ENCODE assay signal across 23 mouse cellular contexts in genomic region chr10:108239061-108239460, GRCm38 (mm10).
DNase-seq lines count a peak whose midpoint lies in the region; ATAC-seq and TF ChIP-seq lines count a peak whose summit lies in the region.
"Had no signal": no experiment of that assay in that cellular context is flagged by ENCODE, and none has a peak within 500 bp of the region (broad histone marks: within the 10 kb centered on the region; RNA-seq: fewer than 3 reads in every experiment).

No protein-coding gene starts in this region.

- H3K27ac ChIP-seq in intestine, embryonic 16.5 days (ENCODE audit: low read length) = no peak overlapping the region
- H3K27ac ChIP-seq in intestine, postnatal 0 days (ENCODE audit: low read depth, low read length) = no peak overlapping the region
- H3K27ac ChIP-seq in lung, embryonic 14.5 days (ENCODE audit: low read depth) = no peak overlapping the region
- H3K27ac ChIP-seq: embryonic facial prominence, embryonic 15.5 days; forebrain, embryonic 15.5 days; left cerebral cortex, adult 2 months; limb, embryonic 12.5 days; liver, embryonic 15.5 days; midbrain, embryonic 12.5 days had no signal

- ATAC-seq in intestine, embryonic 16.5 days = peak; percentile 44; the same call in 1 of the 2 replicates
- no peak for ATAC-seq in intestine, postnatal 0 days
- no peak for ATAC-seq in lung, embryonic 14.5 days (ENCODE audit: insufficient read depth)
- ATAC-seq: forebrain, embryonic 15.5 days; hindbrain, embryonic 16.5 days had no signal

- TF ChIP-seq CTCF in intestine, postnatal 0 days (IDR thresholded peaks at IDR 0.05; ENCODE audit: low read depth) = no peak
- no peak for TF ChIP-seq CTCF in lung, embryonic 14.5 days (IDR thresholded peaks at IDR 0.05; ENCODE audit: low read depth)
- no peak for TF ChIP-seq CTCF in lung, adult 2 months (IDR thresholded peaks at IDR 0.05; ENCODE audit: insufficient read depth, low read length)

- WGBS in intestine, embryonic 16.5 days = 70% methylated on average over 10 of the region's 10 CpGs
- 66% methylated on average over 10 of the region's 10 CpGs for WGBS in intestine, postnatal 0 days
- WGBS in lung, embryonic 14.5 days = 69% methylated on average over 10 of the region's 10 CpGs
- WGBS in lung, adult 2 months = 54% methylated on average over 10 of the region's 10 CpGs

- no peak overlapping the region for H3K4me3 ChIP-seq in intestine, embryonic 16.5 days (ENCODE audit: low read length)
- H3K4me3 ChIP-seq in intestine, postnatal 0 days (ENCODE audit: low read depth, low read length) = no peak overlapping the region
- H3K4me3 ChIP-seq in lung, embryonic 14.5 days (ENCODE audit: low read depth, low read length) = no peak overlapping the region
- no peak overlapping the region for H3K4me3 ChIP-seq in lung, adult 2 months (replicated peaks; ENCODE audit: extremely low read depth, low read depth, low read length)
- H3K4me3 ChIP-seq: embryonic facial prominence, embryonic 15.5 days; forebrain, embryonic 15.5 days; left cerebral cortex, adult 2 months; limb, embryonic 12.5 days; liver, embryonic 15.5 days; megakaryocyte, embryonic 14.5 days; midbrain, embryonic 12.5 days had no signal

- intact Hi-C loops in heart, postnatal 36 days (cut with DNase I) = no loop called here

- H3K9ac ChIP-seq in intestine, embryonic 16.5 days (ENCODE audit: low read depth, low read length) = no peak overlapping the region
- H3K9ac ChIP-seq in intestine, postnatal 0 days (ENCODE audit: low read depth, low read length) = no peak overlapping the region
- no peak overlapping the region for H3K9ac ChIP-seq in lung, embryonic 14.5 days
- H3K9ac ChIP-seq: embryonic facial prominence, embryonic 15.5 days; forebrain, embryonic 15.5 days; limb, embryonic 12.5 days; liver, embryonic 15.5 days; midbrain, embryonic 12.5 days had no signal

- H3K36me3 ChIP-seq in intestine, embryonic 16.5 days (ENCODE audit: control insufficient read depth, insufficient read depth, low read length) = peaks cover 2% of the 10 kb centered on the region
- peaks cover 35% of the 10 kb centered on the region for H3K36me3 ChIP-seq in intestine, postnatal 0 days (ENCODE audit: control insufficient read depth, insufficient read depth)
- peaks cover 55% of the 10 kb centered on the region for H3K36me3 ChIP-seq in lung, embryonic 14.5 days (ENCODE audit: insufficient read depth)

- H3K4me1 ChIP-seq in intestine, embryonic 16.5 days (ENCODE audit: control insufficient read depth, insufficient read depth, low read length) = no peaks in the 10 kb centered on the region; the same call in 1 of the 2 replicates
- H3K4me1 ChIP-seq in intestine, postnatal 0 days (replicated peaks; ENCODE audit: control insufficient read depth, insufficient read depth, low read length) = no peaks in the 10 kb centered on the region
- no peaks in the 10 kb centered on the region for H3K4me1 ChIP-seq in lung, embryonic 14.5 days (ENCODE audit: insufficient read depth)
- no peaks in the 10 kb centered on the region for H3K4me1 ChIP-seq in lung, adult 2 months (ENCODE audit: control insufficient read depth, insufficient read depth, low read length)
- H3K4me1 ChIP-seq: embryonic facial prominence, embryonic 15.5 days; forebrain, embryonic 15.5 days; limb, embryonic 12.5 days; liver, embryonic 15.5 days; midbrain, embryonic 12.5 days had no signal

- TF ChIP-seq POLR2A in lung, adult 2 months (IDR thresholded peaks at IDR 0.05; ENCODE audit: borderline replicate concordance, extremely low read depth, low read depth, low read length) = no peak

- H3K4me2 ChIP-seq in intestine, embryonic 16.5 days (ENCODE audit: low read depth, low read length) = no peak overlapping the region
- H3K4me2 ChIP-seq in intestine, postnatal 0 days (replicated peaks; ENCODE audit: low read depth) = no peak overlapping the region
- H3K4me2 ChIP-seq in lung, embryonic 14.5 days = no peak overlapping the region
- H3K4me2 ChIP-seq: embryonic facial prominence, embryonic 15.5 days; forebrain, embryonic 15.5 days; limb, embryonic 12.5 days; liver, embryonic 15.5 days; midbrain, embryonic 12.5 days had no signal

- no peaks in the 10 kb centered on the region for H3K9me3 ChIP-seq in intestine, embryonic 16.5 days (ENCODE audit: control insufficient read depth, low read length)
- H3K9me3 ChIP-seq in intestine, postnatal 0 days (ENCODE audit: control insufficient read depth) = no peaks in the 10 kb centered on the region
- no peaks in the 10 kb centered on the region for H3K9me3 ChIP-seq in lung, embryonic 14.5 days (ENCODE audit: low read depth, low read length)
- H3K9me3 ChIP-seq: embryonic facial prominence, embryonic 15.5 days; forebrain, embryonic 15.5 days; limb, embryonic 12.5 days; liver, embryonic 15.5 days; megakaryocyte, embryonic 14.5 days; midbrain, embryonic 12.5 days had no signal

- H3K27me3 ChIP-seq in intestine, embryonic 16.5 days (replicated peaks; ENCODE audit: control insufficient read depth, insufficient read depth, low read length) = no peaks in the 10 kb centered on the region
- no peaks in the 10 kb centered on the region for H3K27me3 ChIP-seq in intestine, postnatal 0 days (replicated peaks; ENCODE audit: control insufficient read depth, insufficient read depth, low read length)
- no peaks in the 10 kb centered on the region for H3K27me3 ChIP-seq in lung, embryonic 14.5 days (ENCODE audit: insufficient read depth, low read length)
- H3K27me3 ChIP-seq: embryonic facial prominence, embryonic 15.5 days; forebrain, embryonic 15.5 days; limb, embryonic 12.5 days; liver, embryonic 15.5 days; megakaryocyte, embryonic 14.5 days; midbrain, embryonic 12.5 days had no signal

- peak; percentile 56 for DNase-seq in lung, embryonic 14.5 days
- no peak for DNase-seq in lung, adult 2 months
- DNase-seq in ES-CJ7 (ENCODE audit: low read depth, low spot score) (peak; percentile 25), R1 (ENCODE audit: low read depth, low spot score) (peak; percentile 61)
- no peak for DNase-seq in heart, postnatal 36 days
- DNase-seq: adrenal gland, postnatal 10 days; B cell, adult 2 months; cerebellum, adult 11-12 months; cerebellum, adult 9-11 months; gastrocnemius, postnatal 10 days; heart, postnatal 14 days; thymus, adult 2 months; thymus, postnatal 4 days had no signal

Comparison
In these comparisons a context has a peak if more than half of its experiments do, and no peak if none do; other contexts are left out.
1. DNase-seq: peak in lung, embryonic 14.5 days (single experiment), ES-CJ7 (single experiment) and R1 (single experiment); none in lung, adult 2 months (single experiment) and heart, postnatal 36 days (0 of 2).